Mouse (Mus musculus) erythroblast, adult 5-6 weeks (primary cell): ENCODE measurements around the gene Smad6. TPM values are rescaled to one million over a fixed set of nuclear protein-coding genes. Genes with fewer than 3 reads are reported as not detected.

Source experiments
- ATAC-seq: replicated peaks from 2 replicates; pipeline ENCODE4 v1.8.0; 2016; ENCODE audit warnings: moderate number of reproducible peaks, mild to moderate bottlenecking, moderate TSS enrichment, inconsistent platforms; ENCODE audit not compliant: poor library complexity, low FRiP score, severe bottlenecking
- total RNA-seq, 2 experiments: library from RNA; stranded (forward) in 1 of 2; stranded (reverse) in 1 of 2; fragments of 150-400 nt in 1 of 2; fragments of 200-764, 138-1000 nt in 1 of 2; gene quantifications; 2 replicates each; pipeline versions ENCODE4 v1.2.3 to v1.2.4; 2015 to 2017; ENCODE audit warnings: low replicate concordance in 2 of 2

Gene Smad6
- total RNA-seq, 2 experiments from 2014 or later = 0.60 TPM; not detected in 1

GRCm38 (mm10) chr9:63967408-63968172 is 54.3 kb downstream of the Smad6 start:
- ATAC-seq = no peak

GRCm38 (mm10) chr9:63965579-63965981 is 56.3 kb downstream of the Smad6 start:
- no peak for ATAC-seq

- no peak for ATAC-seq
Observed at GRCm38 (mm10) chr9:63961881-63962280, 60.0 kb downstream of the Smad6 start.

GRCm38 (mm10) chr9:63960829-63961185 is 61.1 kb downstream of the Smad6 start:
- no peak for ATAC-seq

- no peak for ATAC-seq
Observed at GRCm38 (mm10) chr9:63959933-63960828, 61.7 kb downstream of the Smad6 start.

GRCm38 (mm10) chr9:63959129-63959932 is 62.5 kb downstream of the Smad6 start:
- ATAC-seq = no peak

- no peak for ATAC-seq
Observed at GRCm38 (mm10) chr9:63958337-63959030, 63.4 kb downstream of the Smad6 start.

GRCm38 (mm10) chr9:63957647-63958185 is 64.1 kb downstream of the Smad6 start:
- no peak for ATAC-seq

GRCm38 (mm10) chr9:63956052-63956451 is 65.8 kb downstream of the Smad6 start:
- no peak for ATAC-seq

GRCm38 (mm10) chr9:63953691-63954090 is 68.2 kb downstream of the Smad6 start:
- no peak for ATAC-seq

GRCm38 (mm10) chr9:63952591-63952990 is 69.3 kb downstream of the Smad6 start:
- ATAC-seq = no peak

- no peak for ATAC-seq
Observed at GRCm38 (mm10) chr9:63950357-63950756, 71.5 kb downstream of the Smad6 start.

- ATAC-seq = no peak
Observed at GRCm38 (mm10) chr9:63949393-63949792, 72.5 kb downstream of the Smad6 start.

- ATAC-seq = no peak
Observed at GRCm38 (mm10) chr9:63942608-63942982, 79.3 kb downstream of the Smad6 start.

GRCm38 (mm10) chr9:63941747-63942607 is 79.9 kb downstream of the Smad6 start:
- no peak for ATAC-seq

GRCm38 (mm10) chr9:63936256-63936655 is 85.6 kb downstream of the Smad6 start:
- no peak for ATAC-seq

GRCm38 (mm10) chr9:63933068-63933467 is 88.8 kb downstream of the Smad6 start:
- no peak for ATAC-seq

- ATAC-seq = no peak
Observed at GRCm38 (mm10) chr9:63927340-63928049, 94.4 kb downstream of the Smad6 start.
